ENCODE assay signal across 14 mouse cellular contexts in the genomic region with DNA sequence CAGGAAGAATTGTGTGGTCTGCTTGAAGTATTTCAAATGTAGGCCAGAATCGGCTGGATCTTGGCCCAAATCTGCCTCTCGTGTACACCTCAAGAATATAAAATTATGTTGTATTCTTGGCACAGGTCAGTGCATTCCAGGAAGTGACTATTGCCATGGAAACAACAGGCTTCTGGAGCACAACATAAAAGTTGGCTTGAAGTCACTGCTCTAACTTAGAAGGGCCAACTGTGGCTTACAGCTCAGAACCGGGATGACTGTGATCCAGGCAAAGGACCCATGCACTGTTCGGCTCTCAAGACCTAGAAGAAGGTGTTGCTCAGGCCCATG. TPM values are rescaled to one million over a fixed set of nuclear protein-coding genes. Genes with fewer than 3 reads are reported as not detected.
DNase-seq lines count a peak whose midpoint lies in the region; ATAC-seq and TF ChIP-seq lines count a peak whose summit lies in the region.
"Had no signal": no experiment of that assay in that cellular context is flagged by ENCODE, and none has a peak within 500 bp of the region (broad histone marks: within the 10 kb centered on the region; RNA-seq: fewer than 3 reads in every experiment).

No protein-coding gene starts in this region.

- H3K4me1 ChIP-seq in kidney, adult 2 months (ENCODE audit: control insufficient read depth, insufficient read depth, low read length) = peaks cover 4% of the 10 kb centered on the region; the same call in 1 of the 2 replicates
- peaks cover 2% of the 10 kb centered on the region; the same call in 1 of the 2 replicates for H3K4me1 ChIP-seq in testis, adult 2 months (ENCODE audit: control insufficient read depth, insufficient read depth, low read length)
- peaks cover 2% of the 10 kb centered on the region; the same call in 1 of the 2 replicates for H3K4me1 ChIP-seq in intestine, embryonic 15.5 days (replicated peaks)

- no peak overlapping the region for H3K4me3 ChIP-seq in kidney, adult 2 months (ENCODE audit: insufficient read depth, low read depth, low read length)
- H3K4me3 ChIP-seq in testis, adult 2 months (ENCODE audit: control insufficient read depth, low read depth, low read length) = 0 out of 2 replicates have a peak overlapping the region, but pooled peaks have one; percentile 7
- no peak overlapping the region for H3K4me3 ChIP-seq in intestine, embryonic 15.5 days (replicated peaks)
- H3K4me3 ChIP-seq: forebrain, embryonic 13.5 days; midbrain, embryonic 13.5 days had no signal

- 45% methylated on average over 4 of the region's 4 CpGs for WGBS in kidney, adult 2 months
- WGBS in intestine, embryonic 15.5 days = 52% methylated on average over 4 of the region's 4 CpGs

- no peak overlapping the region for H3K9ac ChIP-seq in intestine, embryonic 15.5 days
- H3K9ac ChIP-seq: forebrain, embryonic 13.5 days; midbrain, embryonic 13.5 days had no signal

- peaks cover 11% of the 10 kb centered on the region for H3K36me3 ChIP-seq in kidney, adult 2 months (ENCODE audit: control insufficient read depth, insufficient read depth, low read length)
- peaks cover 5% of the 10 kb centered on the region for H3K36me3 ChIP-seq in testis, adult 2 months (ENCODE audit: control insufficient read depth, insufficient read depth, low read length)
- peaks cover 23% of the 10 kb centered on the region for H3K36me3 ChIP-seq in intestine, embryonic 15.5 days

- no peaks in the 10 kb centered on the region for H3K9me3 ChIP-seq in intestine, embryonic 15.5 days
- H3K9me3 ChIP-seq: forebrain, embryonic 13.5 days; midbrain, embryonic 13.5 days had no signal

- no peak overlapping the region for H3K4me2 ChIP-seq in intestine, embryonic 15.5 days (replicated peaks)
- H3K4me2 ChIP-seq: forebrain, embryonic 13.5 days; midbrain, embryonic 13.5 days had no signal

- peak; percentile 65 for DNase-seq in kidney, adult 2 months
- DNase-seq in kidney, adult 18-20 months = no peak
- DNase-seq in testis, postnatal 10 days (ENCODE audit: low spot score) = no peak
- no peak for DNase-seq in ovary, postnatal 14 days (ENCODE audit: low spot score)
- DNase-seq: thymus, postnatal 36 days had no signal

- H3K27me3 ChIP-seq in kidney, adult 2 months (replicated peaks; ENCODE audit: control insufficient read depth, insufficient read depth, low read length) = no peaks in the 10 kb centered on the region
- H3K27me3 ChIP-seq in testis, adult 2 months (ENCODE audit: control insufficient read depth, insufficient read depth, low read length) = no peaks in the 10 kb centered on the region
- no peaks in the 10 kb centered on the region for H3K27me3 ChIP-seq in intestine, embryonic 15.5 days (replicated peaks)
- H3K27me3 ChIP-seq: forebrain, embryonic 13.5 days; midbrain, embryonic 13.5 days had no signal

- TF ChIP-seq POLR2A in kidney, adult 2 months (IDR thresholded peaks at IDR 0.05; ENCODE audit: low read depth, low read length) = no peak
- no peak for TF ChIP-seq POLR2A in testis, adult 2 months (IDR thresholded peaks at IDR 0.05; ENCODE audit: control insufficient read depth, low read depth, low read length)

- TF ChIP-seq CTCF in kidney, adult 2 months (conservative IDR thresholded peaks at IDR 0.05; ENCODE audit: insufficient read depth, insufficient read length, low read depth, low read length) = no peak
- TF ChIP-seq CTCF in testis, adult 2 months (IDR thresholded peaks at IDR 0.05; ENCODE audit: control insufficient read depth, insufficient read depth, insufficient replicate concordance, low read depth, low read length) = no peak

- no peak for ATAC-seq in intestine, embryonic 15.5 days
- ATAC-seq in megakaryocyte, adult 5-6 weeks (ENCODE audit: poor library complexity, severe bottlenecking) = no peak
- ATAC-seq: forebrain, embryonic 13.5 days; midbrain, embryonic 13.5 days had no signal

- no peak overlapping the region for H3K27ac ChIP-seq in kidney, adult 2 months (ENCODE audit: insufficient read depth, low read depth, low read length)
- no peak overlapping the region for H3K27ac ChIP-seq in testis, adult 2 months (ENCODE audit: control insufficient read depth, insufficient read depth, low read depth, low read length)
- 0 out of 2 replicates have a peak overlapping the region, but pooled peaks have one; percentile 36 for H3K27ac ChIP-seq in intestine, embryonic 15.5 days
- H3K27ac ChIP-seq: forebrain, embryonic 13.5 days; midbrain, embryonic 13.5 days had no signal

RNA-seq across cellular contexts. Expression of gene Rpl26, which starts 5.0 kb away (rescaled TPM):
- 1,040 and 1,128 TPM in 2 replicates for polyA plus RNA-seq in kidney, adult 2 months (2012; rRNA removed)
- polyA plus RNA-seq in testis, adult 2 months (2012; rRNA removed) = 938 and 997 TPM in 2 replicates
- polyA plus RNA-seq in intestine, embryonic 15.5 days (2015; fragmentation: Nextera tagmentation; extraction: Ambion mirVana) = 1,017 and 1,034 TPM in 2 replicates
- 2,468 and 2,587 TPM in 2 replicates for total RNA-seq in megakaryocyte, adult 5-6 weeks (2015)
- total RNA-seq in megakaryocyte, adult 5-6 weeks (2017) = 3,510 and 4,069 TPM in 2 replicates

RNA-seq across cellular contexts. Expression of gene Rnf222, which starts 18.1 kb away (rescaled TPM):
- 0.07 and 0.13 TPM in 2 replicates for polyA plus RNA-seq in kidney, adult 2 months (2012; rRNA removed)
- 1.1 TPM in 2 replicates for polyA plus RNA-seq in testis, adult 2 months (2012; rRNA removed)
- polyA plus RNA-seq in intestine, embryonic 15.5 days (2015; fragmentation: Nextera tagmentation; extraction: Ambion mirVana) = 0.06 and 0.10 TPM in 2 replicates
- not detected in 2 replicates for total RNA-seq in megakaryocyte, adult 5-6 weeks (2015)
- total RNA-seq in megakaryocyte, adult 5-6 weeks (2017) = not detected in 2 replicates
- total RNA-seq: left cerebral cortex, postnatal 25 days; neutrophil, adult 5-6 weeks had no signal

RNA-seq across cellular contexts. Expression of gene Odf4, which starts 20.5 kb away (rescaled TPM):
- 0.33 and 0.46 TPM in 2 replicates for polyA plus RNA-seq in kidney, adult 2 months (2012; rRNA removed)
- polyA plus RNA-seq in testis, adult 2 months (2012; rRNA removed) = 506 and 512 TPM in 2 replicates
- not detected in 2 replicates for polyA plus RNA-seq in intestine, embryonic 15.5 days (2015; fragmentation: Nextera tagmentation; extraction: Ambion mirVana)
- total RNA-seq in megakaryocyte, adult 5-6 weeks (2015) = not detected in 2 replicates
- not detected in 2 replicates for total RNA-seq in megakaryocyte, adult 5-6 weeks (2017)
- total RNA-seq: common myeloid progenitor, adult 5-6 weeks; ES-E14; neutrophil, adult 5-6 weeks had no signal

RNA-seq across cellular contexts. Expression of gene Ndel1, which starts 34.8 kb away (rescaled TPM):
- 88.9 and 104 TPM in 2 replicates for polyA plus RNA-seq in kidney, adult 2 months (2012; rRNA removed)
- polyA plus RNA-seq in testis, adult 2 months (2012; rRNA removed) = 73.8 and 80.3 TPM in 2 replicates
- polyA plus RNA-seq in intestine, embryonic 15.5 days (2015; fragmentation: Nextera tagmentation; extraction: Ambion mirVana) = 69.1 and 69.5 TPM in 2 replicates
- 48.9 and 53.9 TPM in 2 replicates for total RNA-seq in megakaryocyte, adult 5-6 weeks (2015)
- total RNA-seq in megakaryocyte, adult 5-6 weeks (2017) = 71.2 and 114 TPM in 2 replicates

RNA-seq across cellular contexts. Expression of gene Arhgef15, which starts 50.9 kb away (rescaled TPM):
- 38.2 and 44.7 TPM in 2 replicates for polyA plus RNA-seq in kidney, adult 2 months (2012; rRNA removed)
- polyA plus RNA-seq in testis, adult 2 months (2012; rRNA removed) = 3.7 and 3.8 TPM in 2 replicates
- 8.1 and 8.6 TPM in 2 replicates for polyA plus RNA-seq in intestine, embryonic 15.5 days (2015; fragmentation: Nextera tagmentation; extraction: Ambion mirVana)
- total RNA-seq in megakaryocyte, adult 5-6 weeks (2015) = not detected in 2 replicates
- 0.07 TPM in 1 of 2 replicates, not detected in the other for total RNA-seq in megakaryocyte, adult 5-6 weeks (2017)
- total RNA-seq: neutrophil, adult 5-6 weeks had no signal

Comparison
In these comparisons a context has a peak if more than half of its experiments do, and no peak if none do; other contexts are left out.
1. RNA of gene Odf4, which starts 20.5 kb away (polyA plus RNA-seq): 506 to 512 TPM in testis, adult 2 months; 0.33 to 0.46 TPM in kidney, adult 2 months and not detected in intestine, embryonic 15.5 days; every median in the first group is over 100 times any median in the second.